Mouse (Mus musculus) monocyte, adult 2 months (primary cell): ENCODE data around the gene Vti1b.

Experiments
- DNase-seq, 2 experiments: peaks; one replicate each; pipeline ENCODE4 v3.0.0; 2022; ENCODE audit warnings: low spot score in 2 of 2, low read depth in 1 of 2

Vti1b gene

GRCm38 (mm10) chr12:79138999-79139398 lies 33.5 kb downstream of the Vti1b start:
- no peak for DNase-seq

GRCm38 (mm10) chr12:79136949-79137348 lies 35.5 kb downstream of the Vti1b start:
- DNase-seq = no peak

- DNase-seq = no peak
These were observed 37.4 kb downstream of the Vti1b start for GRCm38 (mm10) chr12:79135105-79135504.

GRCm38 (mm10) chr12:79134676-79135075 lies 37.8 kb downstream of the Vti1b start:
- DNase-seq = no peak

DNA sequence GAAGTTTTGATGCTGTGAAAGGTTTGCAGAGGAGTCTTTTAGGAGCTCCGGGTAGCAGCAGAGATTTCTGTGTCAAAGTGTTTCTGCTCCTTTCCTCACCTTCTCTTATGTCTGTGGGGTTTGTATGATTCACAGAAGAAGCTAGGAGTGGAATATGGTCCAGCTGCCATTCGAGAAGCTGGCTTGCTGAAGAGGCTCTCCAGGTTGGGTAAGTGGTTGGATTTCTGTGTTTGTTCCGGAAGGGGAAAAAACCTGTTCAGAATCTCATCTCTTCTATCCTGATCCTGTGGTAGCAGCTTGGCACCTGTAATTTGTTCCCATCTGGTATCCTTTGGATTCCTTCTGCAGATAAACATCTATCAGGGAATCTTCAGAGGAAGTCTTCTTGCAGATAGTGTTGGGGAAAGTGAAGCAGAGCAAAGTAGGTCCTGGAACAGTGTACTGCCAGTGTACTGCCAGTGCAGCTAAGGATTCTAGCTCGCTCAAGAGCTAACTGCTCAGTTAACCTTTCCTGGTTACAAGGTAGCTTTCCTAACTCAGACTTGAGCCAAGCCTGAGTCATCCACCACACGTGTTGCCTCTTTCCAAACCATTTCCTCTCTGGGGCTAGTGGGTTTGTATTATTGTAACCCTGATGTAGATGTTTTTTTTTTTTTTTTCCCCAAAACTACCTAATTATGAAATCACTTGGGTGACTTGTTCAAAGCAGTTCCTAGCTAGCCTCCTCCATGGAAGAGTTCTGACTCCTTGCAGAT lies 40.6 kb downstream of the Vti1b start:
- DNase-seq = peak in 1 of 2 experiments; percentile 36

DNA sequence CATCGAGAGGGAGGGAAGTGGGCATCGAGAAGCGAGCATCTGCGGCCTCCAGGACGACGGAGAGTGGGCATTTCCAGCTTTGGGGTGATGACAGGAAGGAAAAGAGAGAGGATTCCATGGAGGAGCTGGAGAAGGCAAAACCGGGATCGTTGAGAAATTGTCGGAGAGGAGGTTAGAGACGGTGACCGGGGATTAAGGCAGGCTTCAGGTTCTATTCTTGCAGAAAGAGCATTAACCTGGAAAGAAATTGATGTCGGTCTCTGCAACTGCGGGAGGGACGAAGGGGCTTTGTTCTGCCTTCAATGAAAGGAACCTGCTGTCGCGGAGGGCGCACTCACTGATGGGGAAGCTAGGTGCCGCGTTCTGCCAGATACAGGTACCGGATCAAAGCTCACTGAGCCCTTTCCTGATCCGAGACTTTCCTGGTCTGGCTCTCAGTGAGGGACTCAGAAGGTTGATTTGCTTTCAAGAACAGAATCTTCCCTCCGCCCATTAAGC lies 41.2 kb downstream of the Vti1b start:
- DNase-seq = no peak

DNA sequence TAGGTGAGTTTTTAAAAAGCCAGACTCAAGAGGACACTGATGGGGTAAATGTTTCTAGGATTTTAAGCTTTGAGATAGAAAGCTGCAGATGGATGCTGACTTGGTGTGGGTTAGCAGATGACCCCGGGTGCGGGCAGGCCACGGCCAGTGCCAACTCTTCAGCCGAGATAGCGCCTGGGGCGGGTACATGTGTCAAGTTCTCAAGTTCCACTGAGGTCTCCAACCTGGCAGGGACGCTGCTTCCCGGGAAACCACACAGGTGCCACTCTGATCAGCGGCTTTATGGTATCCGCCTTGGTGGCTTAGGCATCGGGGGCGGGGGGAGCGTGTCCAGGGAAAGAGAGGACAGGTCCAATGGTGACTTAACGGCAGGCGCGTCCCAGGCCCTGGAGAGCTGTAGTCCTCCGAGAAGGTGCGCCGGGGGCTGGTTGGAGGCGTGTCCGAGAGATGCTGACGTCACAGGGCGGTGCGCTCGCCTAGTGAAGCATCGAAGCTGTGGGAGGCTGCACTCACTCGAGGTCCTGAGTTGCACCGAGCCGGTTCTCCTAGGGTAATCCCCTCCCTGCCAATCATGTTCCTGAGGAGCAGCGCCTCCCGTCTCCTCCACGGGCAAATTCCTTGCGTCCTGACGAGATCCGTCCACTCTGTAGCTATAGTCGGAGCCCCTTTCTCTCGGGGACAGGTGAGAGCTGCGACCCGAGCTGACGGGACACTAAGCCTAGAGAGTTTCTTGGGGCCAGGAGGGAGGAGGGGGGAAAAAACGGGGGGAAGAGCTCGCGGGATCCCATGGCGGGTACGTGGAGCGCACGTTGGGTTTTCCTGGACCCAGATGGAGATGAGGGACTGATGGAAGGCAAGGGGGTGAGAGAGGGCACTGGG lies 41.9 kb downstream of the Vti1b start, which contains the start of gene Arg2:
Gene Arg2, plus strand, starts transcription at position 479 of the 879 bp plus-strand sequence.
- DNase-seq = peak in 1 of 2 experiments; percentile 51

GRCm38 (mm10) chr12:79122820-79123219 lies 49.6 kb downstream of the Vti1b start:
- no peak for DNase-seq

DNA sequence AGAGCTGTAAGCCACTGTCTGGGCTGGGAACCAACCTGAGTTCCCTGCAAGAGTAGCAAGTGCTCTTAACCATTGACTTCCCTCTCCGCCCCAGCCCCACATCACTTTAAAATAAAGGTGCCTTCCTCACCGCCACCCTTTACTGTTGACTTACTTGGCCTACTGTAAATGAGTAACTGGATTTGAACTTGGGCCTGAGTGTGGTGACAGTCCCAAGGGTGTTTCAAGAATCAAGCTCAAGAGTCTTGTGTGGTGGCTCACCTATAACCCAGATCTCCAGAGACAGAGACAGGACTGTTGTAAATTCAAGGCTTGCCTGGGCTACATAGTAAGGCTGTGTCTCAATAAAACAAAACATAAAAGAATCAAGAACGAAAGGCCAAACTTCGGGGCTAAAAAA lies 53.5 kb downstream of the Vti1b start:
- DNase-seq = no peak
